Mouse (Mus musculus) limb, embryonic 15.5 days (tissue): ENCODE results near the gene Gm5901. TPM values are rescaled to one million over a fixed set of nuclear protein-coding genes. Genes with fewer than 3 reads are reported as not detected.
"Not testable (repeated sequence)": the region's sequence is repeated elsewhere in the genome, so short reads cannot be mapped to it uniquely, and the experiment has no call there.

Experiments
- ATAC-seq: fragments of 200-750 bp; cut with Nextera tagmentation; 2 replicates; pipeline ENCODE4 v1.8.0; 2017; ENCODE audit warnings: low read depth, moderate TSS enrichment; ENCODE audit not compliant: insufficient number of reproducible peaks, low FRiP score, low TSS enrichment
- H3K27ac ChIP-seq: fragments of 300-500 bp; sonication (generic); 2 replicates; pipeline ENCODE4 v1.5.1; 2015; ENCODE audit warnings: moderate library complexity, mild to moderate bottlenecking, inconsistent platforms
- H3K27me3 ChIP-seq: fragments of 300-500 bp; sonication (generic); 2 replicates; pipeline ENCODE4 v1.6.1; 2015; ENCODE audit warnings: inconsistent platforms
- H3K36me3 ChIP-seq: fragments of 300-500 bp; sonication (generic); 2 replicates; pipeline ENCODE4 v1.6.1; 2015; ENCODE audit warnings: inconsistent platforms
- H3K4me1 ChIP-seq: fragments of 300-500 bp; sonication (generic); 2 replicates; pipeline ENCODE4 v1.6.1; 2015; ENCODE audit warnings: inconsistent platforms
- H3K4me2 ChIP-seq: fragments of 300-500 bp; sonication (generic); 2 replicates; pipeline ENCODE4 v1.6.1; 2015; ENCODE audit warnings: mild to moderate bottlenecking, inconsistent platforms
- H3K4me3 ChIP-seq: fragments of 300-500 bp; sonication (generic); 2 replicates; pipeline ENCODE4 v1.5.1; 2015; ENCODE audit warnings: mild to moderate bottlenecking, inconsistent platforms
- H3K9ac ChIP-seq: fragments of 300-500 bp; sonication (generic); 2 replicates; pipeline ENCODE4 v1.6.1; 2015; ENCODE audit warnings: inconsistent platforms
- H3K9me3 ChIP-seq: fragments of 300-500 bp; sonication (generic); 2 replicates; pipeline ENCODE4 v1.6.1; 2016; ENCODE audit warnings: inconsistent platforms
- WGBS: fragments of 180-500 bp; shearing (Covaris S2); methylation state at CpG from one replicate; pipeline ENCODE4 v1.1.7; 2015; 5-methylcytosine and 5-hydroxymethylcytosine counted together
- polyA plus RNA-seq: library from polyadenylated mRNA; unstranded; fragments of >200 nt; fragmentation: Nextera tagmentation; extraction: Ambion mirVana; gene quantifications from 2 replicates; pipeline ENCODE4 v1.2.1, GENCODE M21; 2015

Gene Gm5901
- not detected in 2 replicates for polyA plus RNA-seq

- 100% methylated on average over 1 of the region's 1 CpGs for WGBS
- Histone ChIP-seq H3K4me3 (no peak within 1 kb of the TSS), H3K9me3 (no peaks in the 10 kb centered on the region), H3K4me2 (no peak within 1 kb of the TSS), H3K27ac (no peak within 1 kb of the TSS), H3K27me3 (no peaks in the 10 kb centered on the region), H3K4me1 (no peaks in the 10 kb centered on the region), H3K36me3 (peaks cover 51% of the 10 kb centered on the region), H3K9ac (no peak within 1 kb of the TSS)
- ATAC-seq: no peak
Observed at GRCm38 (mm10) chr7:105374866-105375265, at the start of gene Gm5901. Gm5901 (plus strand) TSS chr7:105375038.

- Histone ChIP-seq H3K36me3 (no peaks in the 10 kb centered on the region), H3K4me1 (no peaks in the 10 kb centered on the region), H3K9ac (no peak overlapping the region), H3K27ac (no peak overlapping the region), H3K4me3 (no peak overlapping the region), H3K4me2 (no peak overlapping the region), H3K27me3 (no peaks in the 10 kb centered on the region), H3K9me3 (no peaks in the 10 kb centered on the region)
- 67% methylated on average over 2 of the region's 2 CpGs for WGBS
- no peak for ATAC-seq
Observed at GRCm38 (mm10) chr7:105325302-105325701, 49.5 kb upstream of the Gm5901 start.

- Histone ChIP-seq H3K27me3 (no peaks in the 10 kb centered on the region), H3K9ac (no peak within 1 kb of the TSS), H3K27ac (no peak within 1 kb of the TSS), H3K4me1 (no peaks in the 10 kb centered on the region), H3K9me3 (no peaks in the 10 kb centered on the region), H3K4me3 (no peak within 1 kb of the TSS), H3K36me3 (no peaks in the 10 kb centered on the region), H3K4me2 (no peak within 1 kb of the TSS)
- 78% methylated on average over 1 of the region's 1 CpGs for WGBS
- no peak for ATAC-seq
Observed at GRCm38 (mm10) chr7:105334004-105334403, 40.8 kb upstream of the Gm5901 start, which contains the start of gene Olfr690. Olfr690 (minus strand) TSS chr7:105334104.

- Histone ChIP-seq H3K4me1 (no peaks in the 10 kb centered on the region), H3K36me3 (no peaks in the 10 kb centered on the region), H3K9me3 (no peaks in the 10 kb centered on the region), H3K4me2 (no peak within 1 kb of the TSS), H3K9ac (no peak within 1 kb of the TSS), H3K27me3 (no peaks in the 10 kb centered on the region), H3K27ac (no peak within 1 kb of the TSS), H3K4me3 (no peak within 1 kb of the TSS)
- 57% methylated on average over 1 of the region's 1 CpGs for WGBS
- ATAC-seq: no peak
Observed at GRCm38 (mm10) chr7:105342170-105342569, 32.7 kb upstream of the Gm5901 start, which contains the start of gene Olfr691. Olfr691 (minus strand) TSS chr7:105342270.

DNA sequence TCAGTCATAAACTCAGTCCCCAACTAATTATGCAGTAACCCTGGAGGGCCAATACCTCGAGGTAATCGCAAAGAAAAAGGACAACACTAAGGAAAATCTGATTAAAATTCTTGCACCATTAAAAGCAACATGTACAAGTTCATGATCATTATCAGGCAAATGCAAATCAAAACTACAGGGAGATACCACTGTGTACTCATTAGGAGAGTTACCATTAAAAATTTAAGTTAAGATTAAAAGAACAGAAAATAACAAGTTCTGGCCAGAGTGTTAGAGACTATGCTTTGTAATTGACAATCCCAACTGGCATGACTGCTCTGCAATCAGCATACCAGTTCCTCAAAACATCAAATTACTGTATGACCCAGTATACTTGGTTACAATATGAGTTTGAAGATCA is 32.1 kb upstream of the Gm5901 start:
- H3K36me3 ChIP-seq: no peaks in the 10 kb centered on the region
- H3K9me3 ChIP-seq: no peaks in the 10 kb centered on the region
- ATAC-seq: no peak
- no peaks in the 10 kb centered on the region for H3K4me1 ChIP-seq
- 76% methylated on average over 2 of the region's 2 CpGs for WGBS
- no peak overlapping the region for H3K4me3 ChIP-seq
- no peak overlapping the region for H3K9ac ChIP-seq
- H3K27ac ChIP-seq: no peak overlapping the region
- H3K27me3 ChIP-seq: no peaks in the 10 kb centered on the region
- H3K4me2 ChIP-seq: no peak overlapping the region

GRCm38 (mm10) chr7:105356064-105356463 is 18.8 kb upstream of the Gm5901 start:
- H3K27ac ChIP-seq, H3K4me1 ChIP-seq, H3K27me3 ChIP-seq, H3K9me3 ChIP-seq, H3K9ac ChIP-seq, H3K4me3 ChIP-seq, ATAC-seq, H3K4me2 ChIP-seq, H3K36me3 ChIP-seq: not testable (repeated sequence)
- no CpG with 5 or more reads among the region's 5 CpGs for WGBS

GRCm38 (mm10) chr7:105356487-105356886 is 18.4 kb upstream of the Gm5901 start:
- H3K27ac ChIP-seq, H3K9me3 ChIP-seq, ATAC-seq, H3K9ac ChIP-seq, H3K4me3 ChIP-seq, H3K27me3 ChIP-seq, H3K36me3 ChIP-seq, H3K4me1 ChIP-seq, H3K4me2 ChIP-seq: not testable (repeated sequence)
- WGBS: 93% methylated on average over 1 of the region's 2 CpGs

DNA sequence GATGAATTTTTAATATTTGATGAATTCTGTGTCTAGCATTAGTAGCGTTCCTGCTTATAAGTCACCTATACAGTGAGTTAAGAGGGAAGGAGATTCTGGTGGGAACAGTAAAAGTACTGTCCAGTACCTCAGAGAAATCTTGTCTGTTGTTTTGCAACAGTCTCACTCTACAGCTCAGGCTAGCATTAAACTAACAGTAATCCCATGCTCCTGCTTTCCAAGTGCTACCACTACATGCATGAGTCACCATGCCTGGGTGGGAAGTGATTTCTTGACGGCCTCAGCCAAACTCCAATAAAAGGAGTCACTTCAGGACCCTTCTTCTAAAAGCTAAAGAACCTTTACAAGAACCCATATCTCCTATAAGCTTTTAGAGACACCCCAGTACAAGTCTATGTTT is 13.1 kb upstream of the Gm5901 start:
- no peak for ATAC-seq
- H3K9ac ChIP-seq: no peak overlapping the region
- H3K4me2 ChIP-seq: no peak overlapping the region
- no peak overlapping the region for H3K27ac ChIP-seq
- H3K27me3 ChIP-seq: no peaks in the 10 kb centered on the region
- H3K4me1 ChIP-seq: no peaks in the 10 kb centered on the region
- no peaks in the 10 kb centered on the region for H3K36me3 ChIP-seq
- no peaks in the 10 kb centered on the region for H3K9me3 ChIP-seq
- WGBS: 74% methylated on average over 2 of the region's 2 CpGs
- H3K4me3 ChIP-seq: no peak overlapping the region

GRCm38 (mm10) chr7:105367268-105367667 is 7.6 kb upstream of the Gm5901 start:
- WGBS: 75% methylated on average over 5 of the region's 5 CpGs
- Histone ChIP-seq H3K9me3 (no peaks in the 10 kb centered on the region), H3K9ac (no peak overlapping the region), H3K4me2 (no peak overlapping the region), H3K4me3 (no peak overlapping the region), H3K27ac (no peak overlapping the region), H3K27me3 (no peaks in the 10 kb centered on the region), H3K4me1 (no peaks in the 10 kb centered on the region), H3K36me3 (no peaks in the 10 kb centered on the region)
- no peak for ATAC-seq

GRCm38 (mm10) chr7:105367930-105368329 is 6.9 kb upstream of the Gm5901 start, which contains the start of gene Olfr692:
Olfr692 (plus strand) TSS chr7:105368230.
- ATAC-seq: no peak
- WGBS: 97% methylated on average over 1 of the region's 1 CpGs
- Histone ChIP-seq H3K27me3 (no peaks in the 10 kb centered on the region), H3K4me2 (no peak within 1 kb of the TSS), H3K27ac (no peak within 1 kb of the TSS), H3K36me3 (no peaks in the 10 kb centered on the region), H3K4me1 (no peaks in the 10 kb centered on the region), H3K4me3 (no peak within 1 kb of the TSS), H3K9me3 (no peaks in the 10 kb centered on the region), H3K9ac (no peak within 1 kb of the TSS)

DNA sequence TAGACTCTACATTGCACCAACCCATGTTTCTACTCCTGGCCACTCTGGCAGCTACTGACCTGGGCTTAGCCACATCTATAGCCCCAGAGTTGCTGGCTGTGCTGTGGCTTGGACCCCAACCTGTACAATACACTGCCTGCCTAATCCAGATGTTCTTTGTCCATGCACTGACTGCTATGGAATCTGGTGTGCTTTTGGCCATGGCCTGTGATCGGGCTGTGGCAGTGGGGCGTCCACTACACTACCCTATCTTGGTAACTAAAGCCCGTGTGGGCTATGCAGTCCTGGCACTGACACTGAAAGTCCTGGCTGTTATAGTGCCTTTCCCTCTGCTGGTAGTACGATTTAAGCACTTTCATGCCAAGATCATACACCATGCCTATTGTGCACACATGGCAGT is 6.3 kb upstream of the Gm5901 start:
- 86% methylated on average over 4 of the region's 4 CpGs for WGBS
- Histone ChIP-seq H3K9me3 (no peaks in the 10 kb centered on the region), H3K9ac (no peak overlapping the region), H3K27me3 (no peaks in the 10 kb centered on the region), H3K27ac (no peak overlapping the region), H3K4me2 (no peak overlapping the region), H3K4me3 (no peak overlapping the region), H3K4me1 (no peaks in the 10 kb centered on the region), H3K36me3 (peaks cover 2% of the 10 kb centered on the region; the same call in 1 of the 2 replicates)
- ATAC-seq: no peak

GRCm38 (mm10) chr7:105372912-105373311 is 1.9 kb upstream of the Gm5901 start:
- no peaks in the 10 kb centered on the region for H3K27me3 ChIP-seq
- no peak overlapping the region for H3K4me2 ChIP-seq
- no peak overlapping the region for H3K4me3 ChIP-seq
- ATAC-seq: no peak
- 82% methylated on average over 1 of the region's 1 CpGs for WGBS
- H3K9ac ChIP-seq: no peak overlapping the region
- H3K9me3 ChIP-seq: no peaks in the 10 kb centered on the region
- H3K36me3 ChIP-seq: peaks cover 32% of the 10 kb centered on the region
- H3K27ac ChIP-seq: no peak overlapping the region
- no peaks in the 10 kb centered on the region for H3K4me1 ChIP-seq

DNA sequence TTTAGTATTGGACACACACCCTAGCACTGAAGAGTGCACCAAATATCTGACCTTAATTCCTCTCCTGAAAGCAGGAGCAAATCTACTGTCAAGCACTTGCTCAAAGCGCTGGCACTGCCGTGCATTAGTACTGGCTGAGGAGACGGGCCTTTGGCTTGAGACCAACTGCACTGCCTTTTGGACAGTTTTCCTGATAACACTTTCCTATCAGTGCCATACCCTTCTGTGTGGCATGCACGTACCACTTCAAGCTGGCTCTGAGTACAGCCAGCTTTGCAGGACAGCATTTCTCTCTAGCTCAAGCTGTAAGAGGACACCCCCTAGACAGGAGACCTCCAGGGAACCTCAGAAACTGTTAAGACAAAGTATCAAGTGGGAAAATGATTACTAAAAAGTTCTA is 1.3 kb upstream of the Gm5901 start:
- H3K27ac ChIP-seq: no peak overlapping the region
- 88% methylated on average over 4 of the region's 4 CpGs for WGBS
- no peaks in the 10 kb centered on the region for H3K4me1 ChIP-seq
- ATAC-seq: no peak
- no peaks in the 10 kb centered on the region for H3K27me3 ChIP-seq
- H3K9me3 ChIP-seq: no peaks in the 10 kb centered on the region
- H3K4me2 ChIP-seq: no peak overlapping the region
- peaks cover 37% of the 10 kb centered on the region for H3K36me3 ChIP-seq
- no peak overlapping the region for H3K9ac ChIP-seq
- no peak overlapping the region for H3K4me3 ChIP-seq
